Mouse (Mus musculus) C2C12 (cell line): ENCODE measurements around the gene Atp13a2. TPM values are rescaled to one million over a fixed set of nuclear protein-coding genes. Genes with fewer than 3 reads are reported as not detected.

ENCODE experiments used
- H3K27me3 ChIP-seq: one replicate; pipeline ENCODE4 v1.6.1; 2011; ENCODE audit not compliant: control insufficient read depth, insufficient read depth, insufficient read length
- H3K36me3 ChIP-seq: one replicate; pipeline ENCODE4 v1.6.1; 2011; ENCODE audit not compliant: control insufficient read depth, insufficient read depth
- H3K4me3 ChIP-seq: one replicate; pipeline ENCODE4 v1.5.1; 2011; ENCODE audit warnings: mild to moderate bottlenecking, control low read depth; ENCODE audit not compliant: poor library complexity, insufficient read depth, severe bottlenecking
- H3K79me2 ChIP-seq: one replicate; pipeline ENCODE4 v1.6.1; 2011; ENCODE audit not compliant: control insufficient read depth, insufficient read depth
- H3K79me3 ChIP-seq: one replicate; pipeline ENCODE4 v1.6.1; 2011; ENCODE audit warnings: low read depth, control low read depth
- H3ac ChIP-seq: one replicate; pipeline ENCODE3; 2011; ENCODE audit warnings: low read depth; ENCODE audit not compliant: control insufficient read depth, insufficient read length
- CEBPB ChIP-seq: IDR thresholded peaks from one replicate; pipeline ENCODE4 v1.6.1; 2011; ENCODE audit warnings: low read depth, mild to moderate bottlenecking, control low read depth, moderate library complexity
- CTCF ChIP-seq: IDR thresholded peaks from one replicate; pipeline ENCODE4 v1.5.1; 2011; ENCODE audit not compliant: control insufficient read depth, insufficient read depth, insufficient read length
- FOSL1 ChIP-seq: IDR thresholded peaks from one replicate; pipeline ENCODE4 v1.8.0; 2011; ENCODE audit warnings: mild to moderate bottlenecking, low read length; ENCODE audit not compliant: poor library complexity, insufficient read depth, severe bottlenecking
- MAX ChIP-seq: IDR thresholded peaks from one replicate; pipeline ENCODE4 v1.6.1; 2011; ENCODE audit warnings: mild to moderate bottlenecking, control low read depth
- MYOD1 ChIP-seq: IDR thresholded peaks from one replicate; pipeline ENCODE4 v1.6.1; 2011; ENCODE audit warnings: low read depth; ENCODE audit not compliant: control insufficient read depth, insufficient read length
- MYOG ChIP-seq: IDR thresholded peaks from one replicate; pipeline ENCODE4 v1.6.1; 2011; ENCODE audit not compliant: control insufficient read depth, insufficient read length; ENCODE audit errors: extremely low read depth
- USF1 ChIP-seq: IDR thresholded peaks from one replicate; pipeline ENCODE4 v1.6.1; 2011; ENCODE audit warnings: low read depth, mild to moderate bottlenecking, control low read depth, moderate library complexity
- polyA plus RNA-seq: library from polyadenylated mRNA; unstranded; fragments of >200 nt; fragmentation: generic; extraction: Trizol; gene quantifications from one replicate; pipeline ENCODE4 v1.2.1, GENCODE M21; 2012; ENCODE audit warnings: missing spikeins

The Atp13a2 gene
- polyA plus RNA-seq, 1 experiment, result 17.1 TPM

DNA sequence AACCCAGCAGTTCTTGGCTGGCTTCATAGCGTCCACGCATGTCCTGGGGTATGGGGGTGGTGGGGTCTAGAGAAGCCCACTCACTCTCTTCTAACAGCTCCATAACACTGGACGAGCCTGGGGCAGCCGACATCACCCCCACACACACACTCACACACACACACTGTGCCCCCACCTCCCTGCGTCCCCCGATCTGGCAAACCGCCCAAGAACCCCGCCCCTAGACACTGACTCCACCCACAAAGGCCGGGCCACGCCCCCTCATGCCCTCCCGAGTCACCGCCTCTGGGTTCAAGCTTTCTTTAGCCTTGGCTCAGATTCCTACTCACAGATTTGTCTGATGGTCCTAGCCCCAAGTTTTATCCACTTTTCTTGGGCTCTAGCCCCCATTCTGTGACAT, 54.4 kb downstream of the Atp13a2 start:
- Histone ChIP-seq H3ac (no peak overlapping the region), H3K27me3 (no peaks in the 10 kb centered on the region), H3K4me3 (no peak overlapping the region), H3K36me3 (no peaks in the 10 kb centered on the region), H3K79me3 (no peaks in the 10 kb centered on the region), H3K79me2 (no peaks in the 10 kb centered on the region)
- TF ChIP-seq MAX (no peak), CEBPB (no peak), MYOG (no peak), FOSL1 (no peak), MYOD1 (no peak), CTCF (no peak), USF1 (no peak)

DNA sequence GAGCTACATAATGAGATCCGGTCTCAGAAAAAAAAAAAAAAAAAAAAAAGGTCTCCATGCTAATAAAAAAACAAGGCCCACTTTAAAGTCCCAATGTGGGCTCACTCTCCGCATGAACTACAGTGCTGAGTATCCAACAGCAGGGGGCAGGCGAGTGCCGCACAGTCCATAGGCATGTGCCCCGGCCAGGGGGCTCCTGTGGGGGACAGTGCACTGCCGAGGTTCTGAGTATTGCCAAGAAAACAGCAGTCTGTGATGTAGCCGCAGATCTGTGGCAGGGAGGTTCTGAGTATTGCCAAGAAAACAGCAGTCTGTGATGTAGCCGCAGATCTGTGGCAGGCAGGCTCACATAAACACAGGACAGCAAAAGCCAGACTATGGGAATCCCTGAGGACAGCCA, 58.1 kb downstream of the Atp13a2 start:
- H3K27me3 ChIP-seq, result no peaks in the 10 kb centered on the region
- H3K79me3 ChIP-seq, result no peaks in the 10 kb centered on the region
- TF ChIP-seq CTCF (peak; percentile 78), USF1 (no peak)
- H3ac ChIP-seq, result no peak overlapping the region
- H3K79me2 ChIP-seq, result no peaks in the 10 kb centered on the region
- H3K4me3 ChIP-seq, result no peak overlapping the region
- no peaks in the 10 kb centered on the region for H3K36me3 ChIP-seq

DNA sequence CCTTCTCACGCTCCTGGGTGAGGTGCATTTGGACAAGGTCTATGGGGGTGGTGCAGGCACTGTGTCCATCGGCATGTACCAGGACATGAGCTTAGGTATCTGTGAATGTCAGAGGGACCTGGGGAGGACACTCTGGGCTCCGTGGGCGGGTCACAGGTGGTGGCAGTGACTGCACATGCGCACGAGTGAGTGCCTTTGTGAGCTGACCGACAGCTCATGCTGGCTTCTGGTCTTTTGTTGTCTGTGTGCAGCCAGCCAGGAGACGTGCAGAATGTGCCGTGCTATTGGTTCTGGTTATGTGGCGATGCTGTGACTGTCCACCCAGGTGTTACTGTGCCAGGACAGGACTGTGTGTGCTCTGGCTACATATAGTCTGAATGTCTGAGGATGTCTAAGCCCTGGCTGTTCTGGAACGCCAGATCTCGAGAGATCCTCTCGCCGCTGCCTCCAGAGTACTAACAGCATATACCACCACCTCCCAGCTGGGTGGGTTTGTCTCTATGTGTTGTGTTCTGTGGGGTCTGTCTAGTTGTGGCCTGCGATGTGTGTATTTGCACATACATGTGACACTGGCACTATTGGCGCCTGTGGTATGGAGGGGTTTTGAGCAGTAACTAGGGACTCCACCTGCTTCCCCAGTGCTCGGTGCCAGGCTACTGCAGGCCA, 62.3 kb downstream of the Atp13a2 start:
- H3K36me3 ChIP-seq, result no peaks in the 10 kb centered on the region
- no peaks in the 10 kb centered on the region for H3K79me3 ChIP-seq
- H3ac ChIP-seq, result no peak overlapping the region
- no peak overlapping the region for H3K4me3 ChIP-seq
- no peaks in the 10 kb centered on the region for H3K27me3 ChIP-seq
- no peaks in the 10 kb centered on the region for H3K79me2 ChIP-seq
- TF ChIP-seq CTCF (no peak), MYOG (no peak), CEBPB (no peak), MYOD1 (no peak), MAX (no peak), USF1 (no peak), FOSL1 (no peak)

DNA sequence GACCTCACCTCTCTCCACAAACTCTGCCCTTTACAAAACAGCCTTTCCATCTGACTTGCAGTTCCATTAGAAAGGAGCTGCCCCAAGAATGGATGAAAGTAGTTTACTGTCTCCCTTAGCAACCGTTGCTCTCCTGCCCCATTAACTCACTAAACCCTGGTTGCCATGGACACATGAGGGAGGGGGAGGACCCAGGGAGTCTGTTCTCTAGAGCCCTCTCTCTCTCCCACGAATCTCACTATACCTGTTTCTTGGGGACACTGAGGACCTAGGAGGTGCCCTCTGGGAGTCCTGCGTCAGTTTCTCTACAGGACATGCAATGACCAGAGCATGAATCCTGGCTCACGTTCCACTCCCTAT, 62.8 kb downstream of the Atp13a2 start:
- no peaks in the 10 kb centered on the region for H3K79me2 ChIP-seq
- no peak for TF ChIP-seq MYOG
- TF ChIP-seq USF1, result no peak
- no peak for TF ChIP-seq CEBPB
- no peak for TF ChIP-seq MAX
- TF ChIP-seq FOSL1, result no peak
- no peak for TF ChIP-seq MYOD1
- no peak for TF ChIP-seq CTCF
- no peak overlapping the region for H3ac ChIP-seq
- no peak overlapping the region for H3K4me3 ChIP-seq
- no peaks in the 10 kb centered on the region for H3K36me3 ChIP-seq
- no peaks in the 10 kb centered on the region for H3K79me3 ChIP-seq
- H3K27me3 ChIP-seq, result no peaks in the 10 kb centered on the region

DNA sequence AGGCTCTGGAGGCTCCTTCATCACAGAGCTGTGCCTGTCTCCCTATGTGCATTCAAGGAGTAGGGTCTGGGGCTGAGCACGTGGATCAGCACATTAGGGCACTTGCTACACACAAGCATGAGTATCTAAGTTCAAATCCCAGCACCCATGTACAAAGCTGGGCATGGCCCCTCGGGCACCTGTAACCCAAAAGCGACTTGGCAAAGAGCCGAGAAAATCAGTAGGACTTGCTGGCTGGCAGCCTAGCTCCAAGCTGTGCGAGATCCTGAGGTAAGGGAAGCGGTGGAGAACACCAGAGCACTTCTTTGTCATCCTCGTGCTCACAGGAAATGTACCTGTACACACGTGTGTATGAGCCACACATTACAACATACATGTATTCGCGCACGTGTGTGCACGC, 65.8 kb downstream of the Atp13a2 start:
- no peaks in the 10 kb centered on the region for H3K36me3 ChIP-seq
- no peak overlapping the region for H3ac ChIP-seq
- TF ChIP-seq USF1, result no peak
- no peak for TF ChIP-seq MYOD1
- no peak for TF ChIP-seq CEBPB
- TF ChIP-seq FOSL1, result no peak
- no peak for TF ChIP-seq MAX
- no peak for TF ChIP-seq MYOG
- no peak for TF ChIP-seq CTCF
- H3K79me3 ChIP-seq, result no peaks in the 10 kb centered on the region
- no peak overlapping the region for H3K4me3 ChIP-seq
- no peaks in the 10 kb centered on the region for H3K79me2 ChIP-seq
- H3K27me3 ChIP-seq, result no peaks in the 10 kb centered on the region

DNA sequence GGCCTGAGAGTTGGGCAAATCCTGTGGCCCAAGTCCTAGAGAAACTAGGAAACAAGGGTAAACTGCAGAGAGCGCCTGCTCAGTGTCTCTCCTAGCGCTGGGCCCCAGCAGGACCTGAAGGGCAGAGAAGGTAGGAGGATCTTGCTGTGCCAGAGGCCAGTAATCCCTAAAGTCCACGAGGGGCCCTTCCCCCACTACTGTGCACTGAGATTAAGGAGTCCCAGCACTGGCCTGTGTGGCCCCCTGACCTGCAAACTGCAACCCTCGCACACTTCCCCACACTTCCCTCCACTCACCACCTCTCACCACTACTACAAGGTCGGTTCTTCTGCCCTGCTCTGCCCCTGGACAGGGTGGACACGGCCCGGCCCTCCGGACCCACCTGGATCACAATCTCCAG, 66.5 kb downstream of the Atp13a2 start:
- no peaks in the 10 kb centered on the region for H3K27me3 ChIP-seq
- no peak overlapping the region for H3K4me3 ChIP-seq
- H3K79me2 ChIP-seq, result no peaks in the 10 kb centered on the region
- no peak overlapping the region for H3ac ChIP-seq
- H3K36me3 ChIP-seq, result no peaks in the 10 kb centered on the region
- TF ChIP-seq MAX (no peak), CTCF (no peak), CEBPB (no peak), MYOG (no peak), FOSL1 (no peak), USF1 (no peak), MYOD1 (no peak)
- H3K79me3 ChIP-seq, result no peaks in the 10 kb centered on the region
